Mouse (Mus musculus) kidney, adult 2 months (tissue): ENCODE results near the gene Gm45021. TPM values are rescaled to one million over a fixed set of nuclear protein-coding genes. Genes with fewer than 3 reads are reported as not detected.

Source experiments
- DNase-seq: peaks from one replicate; pipeline ENCODE4 v3.0.0; 2021
- H3K27ac ChIP-seq: fragments of 200-500 bp; 2 replicates; pipeline ENCODE4 v1.5.1; 2012; ENCODE audit warnings: low read depth, low read length, control low read depth, inconsistent platforms; ENCODE audit not compliant: insufficient read depth
- H3K27me3 ChIP-seq: fragments of 200-500 bp; replicated peaks from 2 replicates; pipeline ENCODE4 v1.6.1; 2012; ENCODE audit warnings: mild to moderate bottlenecking, moderate library complexity, low read length, inconsistent platforms; ENCODE audit not compliant: control insufficient read depth, insufficient read depth
- H3K36me3 ChIP-seq: fragments of 200-500 bp; 2 replicates; pipeline ENCODE4 v1.6.1; 2012; ENCODE audit warnings: mild to moderate bottlenecking, moderate library complexity, low read length, inconsistent platforms; ENCODE audit not compliant: control insufficient read depth, insufficient read depth
- H3K4me1 ChIP-seq: fragments of 200-500 bp; 2 replicates; pipeline ENCODE4 v1.6.1; 2011; ENCODE audit warnings: low read length; ENCODE audit not compliant: control insufficient read depth, insufficient read depth
- H3K4me3 ChIP-seq: fragments of 200-500 bp; 2 replicates; pipeline ENCODE4 v1.5.1; 2011; ENCODE audit warnings: mild to moderate bottlenecking, low read depth, low read length, control low read depth; ENCODE audit not compliant: insufficient read depth
- CTCF ChIP-seq: fragments of 200-500 bp; conservative IDR thresholded peaks from 2 replicates; pipeline ENCODE4 v1.5.1; 2011; ENCODE audit warnings: low read depth, mild to moderate bottlenecking, control low read depth, low read length, moderate library complexity, mixed read lengths; ENCODE audit not compliant: insufficient read depth, insufficient read length
- POLR2A ChIP-seq: fragments of 200-500 bp; IDR thresholded peaks from one replicate; pipeline ENCODE4 v1.6.1; 2011; ENCODE audit warnings: low read depth, low read length, control low read depth
- WGBS: fragments of 180-500 bp; shearing (Covaris S2); methylation state at CpG from one replicate; pipeline ENCODE4 v1.1.7; 2018; 5-methylcytosine and 5-hydroxymethylcytosine counted together
- polyA plus RNA-seq: library from polyadenylated mRNA; depleted of rRNA; stranded (reverse); fragments of >200 nt; gene quantifications from 2 replicates; pipeline ENCODE4 v1.2.3, GENCODE M21; 2012

The Gm45021 gene
- polyA plus RNA-seq, 1 experiment, result not detected

DNA sequence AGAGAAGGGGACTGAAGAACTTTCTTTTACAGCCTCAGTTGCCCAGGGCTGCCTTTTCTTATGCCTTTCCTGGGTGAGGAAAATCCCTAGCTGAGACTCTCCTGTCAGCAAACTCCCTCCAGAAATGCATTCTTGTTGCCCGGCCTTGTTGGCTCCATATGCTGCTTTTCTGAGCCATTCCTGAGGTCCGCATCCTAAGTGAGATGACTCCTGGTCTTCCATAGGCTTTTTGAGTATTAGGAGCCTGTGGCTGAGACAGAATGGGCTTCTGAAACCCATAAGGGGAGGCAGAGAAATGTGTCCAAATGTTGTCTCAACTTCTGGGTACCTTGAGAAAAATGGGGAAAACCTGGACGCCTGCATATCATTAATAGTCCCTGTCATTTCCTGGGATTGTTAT, 15.4 kb upstream of the Gm45021 start:
- no peaks in the 10 kb centered on the region for H3K36me3 ChIP-seq
- TF ChIP-seq CTCF, result no peak
- no peak for TF ChIP-seq POLR2A
- no peaks in the 10 kb centered on the region for H3K27me3 ChIP-seq
- no peak for DNase-seq
- H3K4me1 ChIP-seq, result peaks cover 15% of the 10 kb centered on the region
- H3K4me3 ChIP-seq, result no peak overlapping the region
- WGBS, result 74% methylated on average over 3 of the region's 3 CpGs
- no peak overlapping the region for H3K27ac ChIP-seq

GRCm38 (mm10) chr6:48578736-48579135, 10.7 kb upstream of the Gm45021 start:
- TF ChIP-seq CTCF (no peak), POLR2A (no peak)
- Histone ChIP-seq H3K27ac (peak overlapping the region; percentile 52), H3K36me3 (no peaks in the 10 kb centered on the region), H3K4me1 (peaks cover 4% of the 10 kb centered on the region; the same call in 1 of the 2 replicates), H3K4me3 (no peak overlapping the region), H3K27me3 (no peaks in the 10 kb centered on the region)
- 32% methylated on average over 5 of the region's 5 CpGs for WGBS
- no peak for DNase-seq

DNA sequence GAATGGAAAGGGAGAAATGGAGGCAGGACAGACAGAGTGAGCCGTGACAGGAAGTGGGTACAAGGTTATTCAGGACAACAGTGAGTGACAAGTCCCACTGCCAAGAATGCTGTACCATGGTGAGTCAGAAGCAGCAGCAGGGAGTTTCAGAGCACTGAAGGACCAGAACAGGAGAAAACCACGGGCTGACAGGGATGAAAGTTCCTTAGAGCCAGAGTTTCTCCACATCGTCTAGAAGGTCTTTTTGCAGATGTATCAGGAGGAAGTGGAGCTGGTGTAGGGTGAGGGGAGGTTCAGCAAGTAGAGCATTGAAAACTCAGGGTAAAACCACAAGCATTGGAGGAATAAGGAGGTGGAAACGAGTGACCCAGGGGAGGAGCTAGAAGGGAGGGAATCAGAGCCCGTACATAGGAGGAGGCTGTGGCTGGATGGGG, 10.2 kb upstream of the Gm45021 start:
- DNase-seq, result peak; percentile 49
- no peak overlapping the region for H3K4me3 ChIP-seq
- H3K36me3 ChIP-seq, result no peaks in the 10 kb centered on the region
- peaks cover 4% of the 10 kb centered on the region; the same call in 1 of the 2 replicates for H3K4me1 ChIP-seq
- no peaks in the 10 kb centered on the region for H3K27me3 ChIP-seq
- 21% methylated on average over 5 of the region's 5 CpGs for WGBS
- H3K27ac ChIP-seq, result peak overlapping the region; percentile 52
- no peak for TF ChIP-seq CTCF
- TF ChIP-seq POLR2A, result no peak

DNA sequence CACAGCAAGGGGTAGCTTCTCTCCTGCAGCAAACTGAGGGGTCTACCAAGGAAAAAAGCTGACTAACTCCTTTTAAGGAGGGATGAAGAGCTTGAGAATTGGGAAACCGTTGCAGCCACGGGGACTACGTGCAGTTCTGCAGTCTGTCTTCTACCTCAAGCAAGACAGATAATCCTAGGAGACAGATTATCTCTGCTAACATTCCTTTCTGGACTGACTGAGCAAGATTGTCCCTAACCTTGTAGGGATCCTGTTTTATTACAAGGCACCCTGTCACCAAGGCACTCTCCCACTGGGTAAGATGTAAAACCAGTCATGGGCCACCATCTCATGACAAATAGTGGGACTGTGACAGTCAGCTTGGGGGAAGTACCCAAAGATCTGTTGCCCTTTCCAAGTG, 8.2 kb upstream of the Gm45021 start:
- no peaks in the 10 kb centered on the region for H3K27me3 ChIP-seq
- no peak overlapping the region for H3K4me3 ChIP-seq
- DNase-seq, result no peak
- WGBS, result 74% methylated on average over 3 of the region's 3 CpGs
- H3K4me1 ChIP-seq, result peaks cover 4% of the 10 kb centered on the region; the same call in 1 of the 2 replicates
- H3K27ac ChIP-seq, result no peak overlapping the region
- TF ChIP-seq CTCF (no peak), POLR2A (no peak)
- H3K36me3 ChIP-seq, result no peaks in the 10 kb centered on the region

DNA sequence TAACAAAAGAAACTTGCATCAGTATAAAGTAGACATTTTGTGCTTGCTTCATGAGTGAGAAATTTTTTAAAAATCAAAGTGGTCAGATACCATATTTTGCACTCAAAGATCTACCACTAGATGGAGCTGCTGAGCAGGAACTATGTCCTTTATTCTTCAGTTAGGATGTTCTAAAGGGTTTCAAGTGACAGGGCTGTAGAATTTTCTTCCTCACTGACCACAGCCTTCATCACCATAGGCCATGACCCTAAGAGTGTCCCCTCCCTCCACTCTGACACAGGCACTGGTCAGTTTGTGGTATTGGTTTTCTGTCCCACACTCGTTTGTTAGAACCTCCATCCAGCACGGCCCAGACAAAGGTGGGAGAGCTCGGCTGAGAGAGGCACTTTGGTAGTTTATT, 7.4 kb upstream of the Gm45021 start:
- Histone ChIP-seq H3K36me3 (no peaks in the 10 kb centered on the region), H3K27me3 (no peaks in the 10 kb centered on the region), H3K4me3 (no peak overlapping the region), H3K27ac (no peak overlapping the region), H3K4me1 (peaks cover 4% of the 10 kb centered on the region; the same call in 1 of the 2 replicates)
- DNase-seq, result peak; percentile 70
- 78% methylated on average over 3 of the region's 3 CpGs for WGBS
- TF ChIP-seq CTCF (peak; percentile 23; the same call in 1 of the 2 replicates), POLR2A (no peak)

DNA sequence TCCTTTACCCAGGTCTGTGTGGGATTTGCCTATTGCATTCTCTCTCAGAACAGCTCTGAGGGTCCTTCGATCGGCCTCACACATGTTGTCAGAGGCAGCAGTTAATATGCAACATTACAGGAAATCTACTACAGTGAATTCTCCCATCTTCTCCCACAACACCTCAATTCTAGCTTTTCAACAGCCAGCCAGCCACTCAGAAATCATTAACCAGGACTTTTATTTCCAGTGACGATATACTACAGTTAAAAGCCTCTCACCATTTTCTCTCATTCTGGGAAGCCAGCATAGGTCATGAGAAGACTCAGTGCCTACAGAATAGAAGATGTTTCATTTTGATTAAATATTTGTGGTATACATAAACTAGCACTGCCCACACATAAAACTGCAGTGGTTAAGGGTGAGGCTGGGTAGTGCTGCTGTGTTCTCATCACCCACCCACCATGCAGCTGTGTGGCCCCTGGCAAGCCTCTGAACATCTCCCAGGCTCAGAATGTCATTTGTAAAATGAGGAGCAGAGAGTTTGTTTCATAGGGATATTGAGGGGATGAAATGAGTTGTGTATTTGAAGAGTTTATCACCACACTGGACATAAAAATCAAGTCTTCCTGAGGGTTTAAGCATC, 1.9 kb downstream of the Gm45021 start:
- H3K36me3 ChIP-seq, result no peaks in the 10 kb centered on the region
- WGBS, result 22% methylated on average over 3 of the region's 3 CpGs
- peaks cover 16% of the 10 kb centered on the region for H3K4me1 ChIP-seq
- no peak for TF ChIP-seq CTCF
- TF ChIP-seq POLR2A, result no peak
- H3K4me3 ChIP-seq, result no peak overlapping the region
- H3K27me3 ChIP-seq, result no peaks in the 10 kb centered on the region
- peak; percentile 66 for DNase-seq
- H3K27ac ChIP-seq, result peak overlapping the region; percentile 6

- H3K36me3 ChIP-seq, result no peaks in the 10 kb centered on the region
- WGBS, result 83% methylated on average over 6 of the region's 6 CpGs
- H3K27ac ChIP-seq, result no peak overlapping the region
- H3K4me3 ChIP-seq, result no peak overlapping the region
- no peaks in the 10 kb centered on the region for H3K27me3 ChIP-seq
- H3K4me1 ChIP-seq, result peaks cover 16% of the 10 kb centered on the region
- no peak for TF ChIP-seq POLR2A
- TF ChIP-seq CTCF, result no peak
- DNase-seq, result no peak
These were observed 2.5 kb downstream of the Gm45021 start for GRCm38 (mm10) chr6:48591871-48592270.
